Mouse (Mus musculus): ENCODE data around the gene Ace2. TPM values are rescaled to one million over a fixed set of nuclear protein-coding genes. Genes with fewer than 3 reads are reported as not detected.

The Ace2 gene
- total and polyA plus RNA-seq, 2 experiments from 2014 or later: 0.05 to 0.68 TPM

DNA sequence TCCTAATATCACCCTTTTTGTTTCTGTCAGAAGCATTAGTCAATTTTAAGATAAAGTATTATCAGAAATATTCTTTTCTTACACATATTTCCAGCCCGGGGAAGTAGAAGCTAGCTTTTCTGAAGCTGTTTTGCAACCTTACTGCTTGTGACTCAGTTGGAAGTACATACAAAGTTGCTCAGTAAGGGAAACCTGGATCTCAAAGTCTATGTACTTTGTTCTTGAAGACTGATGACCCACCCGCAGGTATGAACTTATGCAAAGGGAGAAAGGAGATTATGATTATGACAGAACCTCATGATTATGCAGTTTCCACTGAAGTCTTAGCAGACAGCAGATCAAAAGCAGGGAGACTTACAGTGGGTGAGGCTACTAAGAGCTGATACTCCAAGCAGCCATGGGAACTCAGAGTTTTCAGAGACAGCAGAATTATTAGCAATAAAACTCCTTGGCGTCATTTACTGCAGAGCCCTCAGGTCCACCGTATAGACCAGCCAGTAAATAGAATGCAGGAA lies 3.8 kb upstream of the Ace2 start:
- Histone ChIP-seq H3K4me2 (ENCODE audit: low read depth, low read length, poor library complexity, severe bottlenecking) (no peak overlapping the region), H3K9me3 (ENCODE audit: low read length) (no peaks in the 10 kb centered on the region), H3K9ac (replicated peaks; ENCODE audit: low read length, poor library complexity, severe bottlenecking) (no peak overlapping the region), H3K27me3 (ENCODE audit: insufficient read depth, low read length) (no peaks in the 10 kb centered on the region; the same call in 1 of the 2 replicates), H3K4me3 (ENCODE audit: low read depth, low read length) (no peak overlapping the region), H3K36me3 (ENCODE audit: insufficient read depth, low read length) (no peaks in the 10 kb centered on the region), H3K27ac (ENCODE audit: low read depth, low read length) (no peak overlapping the region), H3K4me1 (ENCODE audit: insufficient read depth, low read length) (no peaks in the 10 kb centered on the region)
- no peak for DNase-seq (ENCODE audit: low spot score)
- no peak for TF ChIP-seq CTCF (IDR thresholded peaks at IDR 0.05)
- ATAC-seq (ENCODE audit: low FRiP score): no peak
- 84% methylated on average over 4 of the region's 4 CpGs for WGBS

DNA sequence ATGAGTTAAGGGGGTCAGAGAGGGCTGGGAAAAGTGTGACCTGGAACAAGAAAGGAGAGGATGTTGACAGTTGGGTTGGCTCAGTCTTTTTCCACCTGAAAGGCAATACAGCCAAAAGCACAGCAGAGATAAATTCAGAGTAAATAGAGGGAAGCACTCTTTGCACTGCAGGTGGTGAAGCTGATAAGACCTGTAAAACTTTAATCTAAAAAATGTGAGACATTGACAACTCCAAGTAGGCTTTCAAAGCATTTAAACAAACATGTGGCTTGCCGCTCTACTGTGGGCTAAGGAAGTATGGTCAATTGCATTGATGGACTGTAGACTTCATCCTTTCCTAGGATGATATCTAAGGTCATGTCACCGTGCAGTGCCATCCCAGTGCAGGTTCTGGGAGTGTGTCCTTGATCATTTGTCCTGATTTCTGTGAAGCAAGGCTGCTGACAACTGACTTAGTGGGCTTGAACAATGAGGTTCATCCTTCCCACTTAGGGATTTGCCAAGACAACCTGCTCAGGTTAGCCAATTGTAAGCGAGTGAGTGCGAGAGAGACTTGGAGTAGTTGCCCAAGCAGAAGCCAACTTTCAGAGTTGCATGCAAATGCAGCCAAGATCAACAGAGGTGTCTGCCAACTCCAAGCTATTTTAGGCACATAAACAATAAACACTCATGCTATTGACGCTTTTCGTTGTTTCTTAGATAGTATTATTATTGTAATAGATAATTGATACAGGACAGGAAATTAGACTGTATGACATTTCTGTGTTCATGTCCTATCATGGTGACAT lies 6.5 kb downstream of the Ace2 start:
- no peaks in the 10 kb centered on the region for H3K9me3 ChIP-seq (ENCODE audit: low read length)
- no peak overlapping the region for H3K4me3 ChIP-seq (ENCODE audit: low read depth, low read length)
- no peaks in the 10 kb centered on the region; the same call in 1 of the 2 replicates for H3K27me3 ChIP-seq (ENCODE audit: insufficient read depth, low read length)
- TF ChIP-seq CTCF (IDR thresholded peaks at IDR 0.05): no peak
- H3K4me1 ChIP-seq (ENCODE audit: insufficient read depth, low read length): no peaks in the 10 kb centered on the region
- ATAC-seq (ENCODE audit: low FRiP score) (no peak), DNase-seq (ENCODE audit: low spot score) (no peak)
- no peak overlapping the region for H3K27ac ChIP-seq (ENCODE audit: low read depth, low read length)
- no peak overlapping the region for H3K4me2 ChIP-seq (ENCODE audit: low read depth, low read length, poor library complexity, severe bottlenecking)
- 83% methylated on average over 6 of the region's 6 CpGs for WGBS
- no peak overlapping the region for H3K9ac ChIP-seq (replicated peaks; ENCODE audit: low read length, poor library complexity, severe bottlenecking)
- H3K36me3 ChIP-seq (ENCODE audit: insufficient read depth, low read length): no peaks in the 10 kb centered on the region

DNA sequence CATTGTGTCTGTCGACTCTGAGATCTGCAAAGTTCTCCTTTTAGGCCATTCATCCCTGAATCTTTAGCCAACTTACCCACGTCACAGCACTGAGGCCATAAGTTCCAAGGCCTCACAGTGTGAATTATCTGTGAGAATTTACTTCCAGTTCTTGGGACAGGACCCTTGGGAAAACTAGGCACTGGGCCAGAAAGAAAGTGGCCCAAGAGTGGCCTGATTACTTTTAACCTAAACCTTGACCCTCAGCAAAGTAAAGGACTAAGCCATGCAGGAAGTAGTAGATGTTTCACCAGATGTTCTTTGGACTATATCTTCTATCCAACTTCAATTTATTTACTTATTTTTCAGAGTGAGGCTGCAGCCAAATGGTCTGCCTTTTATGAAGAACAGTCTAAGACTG lies 13.6 kb downstream of the Ace2 start:
- WGBS: 74% methylated on average over 2 of the region's 2 CpGs
- ATAC-seq (ENCODE audit: low FRiP score) (no peak), DNase-seq (ENCODE audit: low spot score) (no peak)

DNA sequence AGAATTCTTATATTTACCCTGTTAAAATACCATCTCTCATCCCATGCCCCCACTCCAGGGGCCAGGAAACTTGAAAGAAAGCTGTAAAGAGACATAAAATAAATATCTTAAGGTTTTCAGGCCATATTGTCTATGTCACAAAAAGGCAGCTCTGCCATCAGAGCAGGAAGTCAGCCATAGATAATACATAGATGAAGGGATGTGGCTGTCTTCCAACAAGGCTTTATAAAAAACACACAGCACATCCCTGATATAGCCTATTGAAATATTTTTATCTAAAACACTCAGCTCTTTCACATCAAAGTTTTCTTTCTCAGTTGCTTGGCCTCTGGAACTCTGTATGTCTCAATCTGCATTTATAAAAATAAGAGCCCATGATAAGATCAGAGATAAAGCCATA lies 14.5 kb downstream of the Ace2 start:
- Histone ChIP-seq H3K9ac (replicated peaks; ENCODE audit: low read length, poor library complexity, severe bottlenecking) (no peak overlapping the region), H3K36me3 (ENCODE audit: insufficient read depth, low read length) (no peaks in the 10 kb centered on the region), H3K27me3 (ENCODE audit: insufficient read depth, low read length) (no peaks in the 10 kb centered on the region), H3K9me3 (ENCODE audit: low read length) (no peaks in the 10 kb centered on the region), H3K27ac (ENCODE audit: low read depth, low read length) (no peak overlapping the region), H3K4me1 (ENCODE audit: insufficient read depth, low read length) (no peaks in the 10 kb centered on the region), H3K4me3 (ENCODE audit: low read depth, low read length) (no peak overlapping the region), H3K4me2 (ENCODE audit: low read depth, low read length, poor library complexity, severe bottlenecking) (no peak overlapping the region)
- TF ChIP-seq CTCF (IDR thresholded peaks at IDR 0.05): no peak
- no peak for ATAC-seq (ENCODE audit: low FRiP score)
- DNase-seq (ENCODE audit: low spot score): no peak

More for the DNA sequence above, 13.6 kb downstream of the Ace2 start:
- Histone ChIP-seq H3K4me3 (ENCODE audit: low read depth, low read length) (no peak overlapping the region), H3K4me1 (ENCODE audit: insufficient read depth, low read length) (no peaks in the 10 kb centered on the region), H3K36me3 (ENCODE audit: insufficient read depth, low read length) (no peaks in the 10 kb centered on the region), H3K9me3 (ENCODE audit: low read length) (no peaks in the 10 kb centered on the region), H3K4me2 (ENCODE audit: low read depth, low read length, poor library complexity, severe bottlenecking) (no peak overlapping the region), H3K27ac (ENCODE audit: low read depth, low read length) (no peak overlapping the region), H3K27me3 (ENCODE audit: insufficient read depth, low read length) (no peaks in the 10 kb centered on the region), H3K9ac (replicated peaks; ENCODE audit: low read length, poor library complexity, severe bottlenecking) (no peak overlapping the region)
- no peak for TF ChIP-seq CTCF (IDR thresholded peaks at IDR 0.05)

DNA sequence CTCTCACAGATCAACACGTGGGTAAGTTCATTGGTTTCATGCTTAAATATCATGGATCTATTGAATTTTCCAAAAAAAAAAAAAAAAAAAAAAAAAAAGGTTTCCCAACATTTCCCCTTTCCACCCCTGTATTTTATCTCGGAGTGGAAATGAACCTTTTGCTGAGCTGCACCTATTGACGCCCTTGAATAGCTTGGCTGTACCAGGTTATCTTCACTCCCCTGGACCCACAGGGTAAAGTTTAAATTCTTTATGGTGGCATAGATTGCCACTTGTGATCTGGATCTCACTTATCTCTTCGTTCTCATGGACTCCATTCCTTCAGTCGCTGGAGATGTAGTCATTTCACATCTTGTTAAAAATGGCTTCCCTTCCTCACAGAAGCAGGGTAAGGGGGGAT lies 15.5 kb downstream of the Ace2 start:
- DNase-seq (ENCODE audit: low spot score) (no peak), ATAC-seq (ENCODE audit: low FRiP score) (no peak)
- Histone ChIP-seq H3K27ac (ENCODE audit: low read depth, low read length) (no peak overlapping the region), H3K4me1 (ENCODE audit: insufficient read depth, low read length) (no peaks in the 10 kb centered on the region), H3K9ac (replicated peaks; ENCODE audit: low read length, poor library complexity, severe bottlenecking) (no peak overlapping the region), H3K4me3 (ENCODE audit: low read depth, low read length) (no peak overlapping the region), H3K36me3 (ENCODE audit: insufficient read depth, low read length) (no peaks in the 10 kb centered on the region), H3K27me3 (ENCODE audit: insufficient read depth, low read length) (no peaks in the 10 kb centered on the region), H3K9me3 (ENCODE audit: low read length) (no peaks in the 10 kb centered on the region), H3K4me2 (ENCODE audit: low read depth, low read length, poor library complexity, severe bottlenecking) (no peak overlapping the region)
- 82% methylated on average over 5 of the region's 5 CpGs for WGBS
- TF ChIP-seq CTCF (IDR thresholded peaks at IDR 0.05): no peak

DNA sequence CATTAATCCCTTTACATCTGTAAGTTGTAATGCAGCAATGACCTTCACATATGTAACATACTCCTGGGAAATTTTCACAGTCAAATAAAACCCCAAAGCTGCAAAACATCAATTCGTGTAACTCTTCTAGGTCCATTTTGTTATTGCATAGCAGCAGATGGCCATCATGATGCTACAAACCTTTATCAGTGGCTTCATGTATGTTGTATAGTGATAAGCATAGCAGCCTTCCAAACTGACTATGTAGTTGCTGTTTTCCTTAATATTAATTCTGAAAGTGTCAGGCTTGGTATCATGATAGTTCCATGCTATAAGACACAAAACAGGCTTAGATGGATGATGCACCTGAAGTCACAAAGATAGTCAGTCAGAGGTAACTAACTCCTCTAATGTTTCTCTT lies 25.5 kb downstream of the Ace2 start:
- no peaks in the 10 kb centered on the region for H3K36me3 ChIP-seq (ENCODE audit: insufficient read depth, low read length)
- ATAC-seq (ENCODE audit: low FRiP score) (no peak), DNase-seq (ENCODE audit: low spot score) (no peak)
- no peaks in the 10 kb centered on the region for H3K9me3 ChIP-seq (ENCODE audit: low read length)
- H3K4me3 ChIP-seq (ENCODE audit: low read depth, low read length): no peak overlapping the region
- no peak for TF ChIP-seq CTCF (IDR thresholded peaks at IDR 0.05)
- no peak overlapping the region for H3K4me2 ChIP-seq (ENCODE audit: low read depth, low read length, poor library complexity, severe bottlenecking)
- no peak overlapping the region for H3K9ac ChIP-seq (replicated peaks; ENCODE audit: low read length, poor library complexity, severe bottlenecking)
- peaks cover 4% of the 10 kb centered on the region; the same call in 1 of the 2 replicates for H3K27me3 ChIP-seq (ENCODE audit: insufficient read depth, low read length)
- WGBS: 68% methylated on average over 1 of the region's 1 CpGs
- H3K4me1 ChIP-seq (ENCODE audit: insufficient read depth, low read length): no peaks in the 10 kb centered on the region
- no peak overlapping the region for H3K27ac ChIP-seq (ENCODE audit: low read depth, low read length)
